Mouse (Mus musculus): ENCODE measurements around the gene Ankrd1.

Gene Ankrd1

GRCm38 (mm10) chr19:36119783-36120471 lies at the start of gene Ankrd1:
Gene Ankrd1 (minus strand): TSS chr19:36120099.
- peak; percentile 75 for DNase-seq (ENCODE audit: low read depth)

- no peak for DNase-seq (ENCODE audit: low read depth)
Observed at GRCm38 (mm10) chr19:36169101-36169500, 49.2 kb upstream of the Ankrd1 start.

- DNase-seq (ENCODE audit: low read depth), result no peak
Observed at GRCm38 (mm10) chr19:36168121-36168520, 48.2 kb upstream of the Ankrd1 start.

- DNase-seq (ENCODE audit: low read depth), result peak; percentile 44
Observed at GRCm38 (mm10) chr19:36167291-36167896, 47.5 kb upstream of the Ankrd1 start.

GRCm38 (mm10) chr19:36166401-36167160 lies 46.7 kb upstream of the Ankrd1 start:
- peak; percentile 25 for DNase-seq (ENCODE audit: low read depth)

DNA sequence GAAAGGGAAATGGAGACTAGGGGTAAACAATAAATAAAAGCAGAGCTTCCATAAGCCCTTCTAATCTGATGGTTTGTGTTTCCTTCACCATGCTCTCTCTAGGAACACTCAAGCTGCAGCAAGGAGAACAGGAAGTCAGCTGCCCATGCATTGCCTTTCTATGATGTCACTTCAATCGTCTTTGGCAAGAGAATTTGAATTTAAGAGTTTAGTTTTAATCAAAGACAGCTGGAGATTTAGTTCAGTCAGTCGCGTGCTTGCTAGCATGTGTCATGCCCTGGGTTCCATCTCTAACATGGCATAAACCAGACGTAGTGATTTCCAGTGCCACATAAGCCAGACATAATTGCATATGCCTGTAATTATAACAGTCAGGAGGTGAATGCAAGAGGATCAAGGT lies 45.5 kb upstream of the Ankrd1 start:
- peak; percentile 82 for DNase-seq (ENCODE audit: low read depth)

- DNase-seq (ENCODE audit: low read depth), result peak; percentile 51
Observed at GRCm38 (mm10) chr19:36150241-36151007, 30.5 kb upstream of the Ankrd1 start.

- no peak for DNase-seq (ENCODE audit: low read depth)
Observed at GRCm38 (mm10) chr19:36148578-36148977, 28.7 kb upstream of the Ankrd1 start.

DNA sequence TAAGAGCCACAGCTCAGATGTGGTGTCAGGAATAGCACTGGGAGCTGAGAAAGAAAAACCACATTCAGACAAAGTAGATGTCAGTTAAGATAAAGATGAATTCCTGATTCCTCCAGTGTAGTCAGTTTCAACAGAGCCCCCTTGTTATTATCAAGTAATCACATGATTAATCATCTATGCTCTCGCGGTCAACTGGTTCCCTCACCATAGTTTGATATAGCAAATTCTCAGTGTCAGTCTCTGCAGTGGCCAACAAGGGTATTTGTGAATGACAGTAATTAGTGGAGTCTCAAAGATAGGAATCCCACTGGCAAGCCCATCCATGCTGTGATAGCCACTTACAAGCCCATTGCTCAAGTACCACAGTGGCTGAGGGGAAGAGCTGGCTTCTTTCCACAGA lies 23.7 kb upstream of the Ankrd1 start:
- DNase-seq (ENCODE audit: low read depth), result no peak

GRCm38 (mm10) chr19:36133731-36134130 lies 13.8 kb upstream of the Ankrd1 start:
- no peak for DNase-seq (ENCODE audit: low read depth)

DNA sequence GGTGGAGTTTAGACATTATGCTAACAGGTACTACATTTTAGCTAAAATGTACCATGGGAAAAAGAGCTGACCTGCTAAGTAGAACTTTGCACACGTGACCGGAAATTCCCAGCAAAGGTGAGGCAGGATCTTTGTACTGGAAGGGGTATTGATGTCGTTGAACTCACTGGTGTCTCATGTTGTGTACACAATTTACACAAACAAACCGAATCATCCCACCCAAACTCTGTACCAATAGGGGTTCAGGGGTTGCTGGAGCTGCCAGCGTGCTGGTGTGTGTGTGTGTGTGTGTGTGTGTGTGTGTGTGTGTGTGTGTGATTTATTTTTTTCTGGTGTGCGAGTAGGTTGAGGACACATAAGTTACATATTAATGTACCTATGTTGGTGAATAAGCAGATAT lies 13.2 kb upstream of the Ankrd1 start:
- DNase-seq (ENCODE audit: low read depth), result no peak

- DNase-seq (ENCODE audit: low read depth), result peak; percentile 68
Observed at GRCm38 (mm10) chr19:36131990-36132389, 12.1 kb upstream of the Ankrd1 start.

GRCm38 (mm10) chr19:36130181-36130580 lies 10.3 kb upstream of the Ankrd1 start:
- no peak for DNase-seq (ENCODE audit: low read depth)

- DNase-seq (ENCODE audit: low read depth), result no peak
Observed at GRCm38 (mm10) chr19:36129643-36130042, 9.7 kb upstream of the Ankrd1 start.

DNA sequence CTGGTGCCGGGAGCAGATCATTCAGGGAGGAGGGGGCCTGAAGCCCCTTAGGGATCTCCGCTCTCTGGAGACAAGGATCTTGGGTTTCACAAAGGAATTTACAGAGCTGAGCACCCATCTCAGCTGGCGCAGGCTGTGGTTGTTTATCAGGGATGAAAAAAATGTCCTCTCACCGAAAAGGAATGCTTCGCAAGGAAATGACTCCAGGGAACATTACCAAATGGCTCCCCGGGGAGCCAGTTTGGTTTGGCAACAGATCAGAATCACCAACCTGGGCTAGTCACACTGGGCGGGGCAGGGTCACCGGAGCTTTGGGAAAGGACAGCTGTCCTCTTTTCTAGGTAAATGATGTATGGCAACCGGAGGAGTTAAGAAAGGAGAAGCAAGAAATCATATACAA lies 9.3 kb upstream of the Ankrd1 start:
- DNase-seq (ENCODE audit: low read depth), result peak; percentile 92

DNA sequence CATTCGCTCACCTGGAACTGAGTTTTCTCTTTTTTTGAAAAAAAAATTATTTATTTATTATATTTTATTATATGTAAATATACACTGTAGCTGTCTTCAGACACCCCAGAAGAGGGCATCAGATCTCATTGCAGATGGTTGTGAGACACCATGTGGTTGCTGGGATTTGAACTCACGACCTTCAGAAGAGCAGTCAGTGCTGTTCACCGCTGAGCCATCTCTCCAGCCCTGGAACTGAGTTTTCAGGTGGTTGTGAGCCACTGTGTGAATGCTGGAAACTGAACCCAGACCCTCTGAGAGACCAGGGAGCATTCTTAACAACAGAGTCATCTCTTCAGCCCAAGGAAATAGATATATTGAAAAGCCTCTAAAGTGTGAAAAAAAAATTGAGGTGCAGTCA lies 8.5 kb upstream of the Ankrd1 start:
- no peak for DNase-seq (ENCODE audit: low read depth)

DNA sequence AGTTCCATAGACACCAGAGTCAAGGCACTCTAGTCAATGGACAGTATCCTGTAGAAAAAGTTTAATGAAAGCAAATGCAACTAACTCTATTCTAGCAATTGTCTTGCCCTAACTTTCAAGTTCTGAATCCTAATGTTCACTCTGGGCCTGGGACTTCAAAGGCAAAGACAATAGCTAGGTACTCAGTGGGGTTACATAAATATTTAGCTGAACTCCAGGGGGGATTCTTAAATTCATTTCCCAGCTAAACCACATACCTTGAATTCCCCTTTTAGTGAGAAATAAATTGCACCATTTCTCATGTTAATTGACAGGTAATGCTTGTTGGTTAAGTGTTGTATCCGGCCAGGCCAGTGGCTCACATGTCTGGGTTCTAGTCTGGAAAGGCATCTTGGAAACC lies 4.3 kb upstream of the Ankrd1 start:
- no peak for DNase-seq (ENCODE audit: low read depth)

GRCm38 (mm10) chr19:36119219-36119618 lies 680 bp downstream of the Ankrd1 start:
- DNase-seq (ENCODE audit: low read depth), result peak; percentile 50

- DNase-seq (ENCODE audit: low read depth), result peak; percentile 87
Observed at GRCm38 (mm10) chr19:36116185-36116584, 3.7 kb downstream of the Ankrd1 start.

DNA sequence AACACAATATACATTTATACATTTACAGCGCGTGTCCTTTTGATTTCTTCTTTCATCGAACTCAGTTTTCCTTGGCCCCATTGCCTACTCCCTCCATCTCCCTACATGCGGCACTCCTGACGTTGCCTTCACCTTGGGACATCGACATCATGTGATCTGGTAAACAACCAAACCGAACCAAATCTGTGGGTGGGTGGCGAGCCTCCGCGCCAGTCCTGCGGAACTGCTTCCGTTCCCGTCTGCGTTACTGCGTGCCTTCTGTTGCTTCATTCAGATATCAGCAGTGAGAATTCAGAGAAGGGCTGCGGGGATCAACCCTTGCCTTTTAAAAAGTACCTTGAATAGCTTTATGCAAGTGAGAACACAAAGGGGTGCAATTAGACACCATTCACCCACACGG lies 7.9 kb downstream of the Ankrd1 start:
- no peak for DNase-seq (ENCODE audit: low read depth)

- peak; percentile 76 for DNase-seq (ENCODE audit: low read depth)
Observed at GRCm38 (mm10) chr19:36111054-36111895, 8.6 kb downstream of the Ankrd1 start.
